Mouse (Mus musculus) embryonic fibroblast, embryonic 13.5 days (primary cell): ENCODE measurements around the gene Rsbn1l.

Experiments used
- CTCF ChIP-seq: IDR thresholded peaks from 2 replicates; pipeline ENCODE4 v1.5.1; 2011; ENCODE audit warnings: mild to moderate bottlenecking, control low read depth, low read length, moderate library complexity, borderline replicate concordance; ENCODE audit not compliant: insufficient read depth
- POLR2A ChIP-seq: IDR thresholded peaks from 2 replicates; pipeline ENCODE4 v1.6.1; 2011; ENCODE audit warnings: low read depth, mild to moderate bottlenecking, control low read depth, low read length, moderate library complexity

GRCm38 (mm10) chr5:20941205-20941604, 15.0 kb downstream of the Rsbn1l start:
- no peak for TF ChIP-seq POLR2A
- no peak for TF ChIP-seq CTCF
